Mouse (Mus musculus): Measurements from ENCODE around the gene Mob2. TPM values are rescaled to one million over a fixed set of nuclear protein-coding genes. Genes with fewer than 3 reads are reported as not detected.

The Mob2 gene
- polyA plus RNA-seq, 1 experiment = 50.7 TPM

- no peak overlapping the region for H3K4me3 ChIP-seq (ENCODE audit: insufficient read depth, low read length)
- no peak for TF ChIP-seq POLR2A (IDR thresholded peaks at IDR 0.05; ENCODE audit: extremely low read depth, insufficient read depth, low read length)
- no peak overlapping the region for H3K27ac ChIP-seq (ENCODE audit: insufficient read depth, low read length)
- peaks cover 9% of the 10 kb centered on the region for H3K4me1 ChIP-seq (ENCODE audit: control insufficient read depth, insufficient read depth, low read length)
These were observed 20.9 kb upstream of the Mob2 start for GRCm38 (mm10) chr7:142081736-142082135.

GRCm38 (mm10) chr7:142080876-142081275, 20.0 kb upstream of the Mob2 start:
- Histone ChIP-seq H3K27ac (ENCODE audit: insufficient read depth, low read length) (no peak overlapping the region), H3K4me1 (ENCODE audit: control insufficient read depth, insufficient read depth, low read length) (peaks cover 9% of the 10 kb centered on the region), H3K4me3 (ENCODE audit: insufficient read depth, low read length) (no peak overlapping the region)
- TF ChIP-seq POLR2A (IDR thresholded peaks at IDR 0.05; ENCODE audit: extremely low read depth, insufficient read depth, low read length) = no peak
- no peak for TF ChIP-seq CTCF (IDR thresholded peaks at IDR 0.05; ENCODE audit: extremely low read depth, insufficient read depth, low read length)

GRCm38 (mm10) chr7:142079365-142079764, 18.5 kb upstream of the Mob2 start:
- Histone ChIP-seq H3K4me3 (ENCODE audit: insufficient read depth, low read length) (no peak overlapping the region), H3K4me1 (ENCODE audit: control insufficient read depth, insufficient read depth, low read length) (peaks cover 5% of the 10 kb centered on the region), H3K27ac (ENCODE audit: insufficient read depth, low read length) (no peak overlapping the region)
- no peak for TF ChIP-seq POLR2A (IDR thresholded peaks at IDR 0.05; ENCODE audit: extremely low read depth, insufficient read depth, low read length)
- no peak for TF ChIP-seq CTCF (IDR thresholded peaks at IDR 0.05; ENCODE audit: extremely low read depth, insufficient read depth, low read length)

DNA sequence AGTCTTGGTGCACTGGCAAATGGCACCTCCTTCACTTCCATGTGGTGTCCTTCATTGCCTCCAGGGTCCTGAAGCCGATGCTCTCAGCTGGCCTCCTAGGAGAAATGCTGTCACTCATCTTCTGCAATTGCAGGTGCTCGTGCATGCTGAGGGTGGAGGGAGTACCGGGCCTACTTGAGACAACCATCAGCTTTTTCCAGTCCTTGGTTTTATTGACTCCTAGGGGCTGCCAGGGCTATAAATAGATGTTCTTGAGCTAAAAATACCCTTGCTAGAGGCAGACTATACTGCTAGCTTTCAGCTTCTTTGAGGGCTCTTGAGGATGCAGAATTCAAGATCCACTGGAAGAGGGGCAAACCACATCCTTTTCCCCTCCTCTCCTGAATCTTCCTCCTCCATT, 16.3 kb upstream of the Mob2 start:
- Histone ChIP-seq H3K4me3 (ENCODE audit: insufficient read depth, low read length) (no peak overlapping the region), H3K4me1 (ENCODE audit: control insufficient read depth, insufficient read depth, low read length) (peaks cover 4% of the 10 kb centered on the region; the same call in 1 of the 2 replicates), H3K27ac (ENCODE audit: insufficient read depth, low read length) (no peak overlapping the region)
- TF ChIP-seq CTCF (IDR thresholded peaks at IDR 0.05; ENCODE audit: extremely low read depth, insufficient read depth, low read length) (no peak), POLR2A (IDR thresholded peaks at IDR 0.05; ENCODE audit: extremely low read depth, insufficient read depth, low read length) (no peak)

GRCm38 (mm10) chr7:142074146-142074886, 13.5 kb upstream of the Mob2 start:
- Histone ChIP-seq H3K4me3 (ENCODE audit: insufficient read depth, low read length) (no peak overlapping the region), H3K27ac (ENCODE audit: insufficient read depth, low read length) (no peak overlapping the region), H3K4me1 (ENCODE audit: control insufficient read depth, insufficient read depth, low read length) (peaks cover 4% of the 10 kb centered on the region; the same call in 1 of the 2 replicates)
- TF ChIP-seq CTCF (IDR thresholded peaks at IDR 0.05; ENCODE audit: extremely low read depth, insufficient read depth, low read length) = no peak
- no peak for TF ChIP-seq POLR2A (IDR thresholded peaks at IDR 0.05; ENCODE audit: extremely low read depth, insufficient read depth, low read length)

DNA sequence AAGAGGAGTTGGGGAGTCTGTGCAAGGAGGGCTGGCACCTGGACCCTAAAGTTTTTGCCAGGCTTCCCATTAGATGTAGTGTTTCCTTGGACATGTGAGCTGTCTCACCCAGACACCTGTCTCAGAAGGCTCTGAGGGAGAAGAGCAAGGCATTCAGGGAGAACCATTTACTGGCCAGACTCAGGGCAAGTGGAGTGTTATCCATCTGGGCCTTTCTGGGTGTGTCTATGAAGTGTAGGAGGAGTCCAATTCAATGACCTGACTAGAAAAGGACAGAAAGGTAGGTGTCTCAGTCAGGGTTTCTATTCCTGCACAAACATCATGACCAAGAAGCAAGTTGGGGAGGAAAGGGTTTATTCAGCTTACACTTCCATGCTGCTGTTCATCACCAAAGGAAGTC, 10.9 kb upstream of the Mob2 start:
- Histone ChIP-seq H3K4me1 (ENCODE audit: control insufficient read depth, insufficient read depth, low read length) (no peaks in the 10 kb centered on the region), H3K4me3 (ENCODE audit: insufficient read depth, low read length) (no peak overlapping the region), H3K27ac (ENCODE audit: insufficient read depth, low read length) (no peak overlapping the region)
- TF ChIP-seq CTCF (IDR thresholded peaks at IDR 0.05; ENCODE audit: extremely low read depth, insufficient read depth, low read length) (no peak), POLR2A (IDR thresholded peaks at IDR 0.05; ENCODE audit: extremely low read depth, insufficient read depth, low read length) (no peak)

DNA sequence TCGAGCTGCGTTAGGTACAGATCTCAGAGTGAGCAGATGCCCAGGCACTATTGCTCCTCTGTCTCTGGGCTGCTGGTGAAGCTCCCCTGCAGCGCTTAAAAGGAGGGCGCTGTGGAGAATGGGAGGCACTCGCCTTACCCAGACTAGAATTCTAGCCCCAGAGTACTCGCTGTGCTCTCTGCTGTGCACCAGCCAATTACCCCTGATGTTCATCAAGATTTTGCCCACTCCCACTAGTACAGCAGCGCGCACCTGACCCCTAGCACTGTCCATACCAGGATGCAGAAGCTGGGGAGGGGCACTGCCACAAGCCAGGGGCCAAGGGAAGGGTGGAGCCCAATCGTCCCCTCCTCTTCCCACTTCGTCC, 10.3 kb upstream of the Mob2 start:
- no peaks in the 10 kb centered on the region for H3K4me1 ChIP-seq (ENCODE audit: control insufficient read depth, insufficient read depth, low read length)
- no peak overlapping the region for H3K27ac ChIP-seq (ENCODE audit: insufficient read depth, low read length)
- TF ChIP-seq CTCF (IDR thresholded peaks at IDR 0.05; ENCODE audit: extremely low read depth, insufficient read depth, low read length) = no peak
- TF ChIP-seq POLR2A (IDR thresholded peaks at IDR 0.05; ENCODE audit: extremely low read depth, insufficient read depth, low read length) = no peak
- 0 out of 2 replicates have a peak overlapping the region, but pooled peaks have one; percentile 3 for H3K4me3 ChIP-seq (ENCODE audit: insufficient read depth, low read length)

- Histone ChIP-seq H3K27ac (ENCODE audit: insufficient read depth, low read length) (no peak overlapping the region), H3K4me3 (ENCODE audit: insufficient read depth, low read length) (0 out of 2 replicates have a peak overlapping the region, but pooled peaks have one; percentile 3)
- TF ChIP-seq POLR2A (IDR thresholded peaks at IDR 0.05; ENCODE audit: extremely low read depth, insufficient read depth, low read length) (no peak), CTCF (IDR thresholded peaks at IDR 0.05; ENCODE audit: extremely low read depth, insufficient read depth, low read length) (peak; percentile 76)
These were observed 9.8 kb upstream of the Mob2 start for GRCm38 (mm10) chr7:142070458-142071211.

DNA sequence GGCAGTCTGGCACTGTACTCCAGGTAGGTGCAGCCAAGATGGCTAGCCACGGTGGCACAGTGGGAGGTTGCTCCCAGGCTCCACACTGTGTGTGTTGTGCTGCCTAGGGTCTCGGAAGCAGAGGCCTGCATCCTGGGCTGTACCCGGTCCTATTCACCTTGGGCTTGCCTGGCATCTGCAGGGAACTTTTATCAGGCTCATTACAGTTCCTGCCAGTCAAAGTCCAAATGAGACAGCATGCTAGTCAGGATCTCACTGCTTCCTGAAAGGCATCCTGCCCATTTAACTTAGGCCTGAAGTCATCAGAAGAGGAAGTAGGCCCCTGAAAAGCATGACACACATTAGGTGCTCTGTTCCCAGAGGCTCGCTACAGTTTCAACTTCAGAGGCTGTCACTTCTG, 7.6 kb upstream of the Mob2 start:
- Histone ChIP-seq H3K4me1 (ENCODE audit: control insufficient read depth, insufficient read depth, low read length) (no peaks in the 10 kb centered on the region), H3K27ac (ENCODE audit: insufficient read depth, low read length) (no peak overlapping the region), H3K4me3 (ENCODE audit: insufficient read depth, low read length) (no peak overlapping the region)
- no peak for TF ChIP-seq POLR2A (IDR thresholded peaks at IDR 0.05; ENCODE audit: extremely low read depth, insufficient read depth, low read length)
- TF ChIP-seq CTCF (IDR thresholded peaks at IDR 0.05; ENCODE audit: extremely low read depth, insufficient read depth, low read length) = no peak

More at GRCm38 (mm10) chr7:142070458-142071211, 9.8 kb upstream of the Mob2 start:
- no peaks in the 10 kb centered on the region for H3K4me1 ChIP-seq (ENCODE audit: control insufficient read depth, insufficient read depth, low read length)
